Mouse (Mus musculus): ENCODE results near the gene Mrpl20. TPM values are rescaled to one million over a fixed set of nuclear protein-coding genes. Genes with fewer than 3 reads are reported as not detected.

Mrpl20 gene
- total RNA-seq (2015; ENCODE audit: low replicate concordance) (33.0 and 33.8 TPM in 2 replicates), total RNA-seq (2017; ENCODE audit: low replicate concordance) (18.9 and 45.0 TPM in 2 replicates)

GRCm38 (mm10) chr4:155802741-155803339 is at the start of gene Mrpl20:
Gene Mrpl20 (plus strand): TSS chr4:155802878.
- peak; percentile 39 for ATAC-seq (replicated peaks; ENCODE audit: low FRiP score, poor library complexity, severe bottlenecking)

GRCm38 (mm10) chr4:155757011-155757410 is 45.7 kb upstream of the Mrpl20 start:
- no peak for ATAC-seq (replicated peaks; ENCODE audit: low FRiP score, poor library complexity, severe bottlenecking)

- no peak for ATAC-seq (replicated peaks; ENCODE audit: low FRiP score, poor library complexity, severe bottlenecking)
Measured at GRCm38 (mm10) chr4:155759862-155760612, 42.6 kb upstream of the Mrpl20 start.

- peak; percentile 97 for ATAC-seq (replicated peaks; ENCODE audit: low FRiP score, poor library complexity, severe bottlenecking)
Measured at GRCm38 (mm10) chr4:155760613-155761355, 41.9 kb upstream of the Mrpl20 start, which contains the start of gene Atad3a. Gene Atad3a (minus strand): TSS chr4:155761093.

- peak; percentile 45 for ATAC-seq (replicated peaks; ENCODE audit: low FRiP score, poor library complexity, severe bottlenecking)
Measured at GRCm38 (mm10) chr4:155761356-155762099, 41.1 kb upstream of the Mrpl20 start.

- ATAC-seq (replicated peaks; ENCODE audit: low FRiP score, poor library complexity, severe bottlenecking) = peak; percentile 42; the same call in 1 of the 2 replicates
Measured at GRCm38 (mm10) chr4:155762357-155762756, 40.3 kb upstream of the Mrpl20 start.

- no peak for ATAC-seq (replicated peaks; ENCODE audit: low FRiP score, poor library complexity, severe bottlenecking)
Measured at GRCm38 (mm10) chr4:155769496-155769879, 33.2 kb upstream of the Mrpl20 start.

GRCm38 (mm10) chr4:155769880-155770512 is 32.7 kb upstream of the Mrpl20 start:
- ATAC-seq (replicated peaks; ENCODE audit: low FRiP score, poor library complexity, severe bottlenecking) = peak; percentile 79

- ATAC-seq (replicated peaks; ENCODE audit: low FRiP score, poor library complexity, severe bottlenecking) = no peak
Measured at GRCm38 (mm10) chr4:155770626-155771025, 32.1 kb upstream of the Mrpl20 start.

- ATAC-seq (replicated peaks; ENCODE audit: low FRiP score, poor library complexity, severe bottlenecking) = no peak
Measured at GRCm38 (mm10) chr4:155771706-155772105, 31.0 kb upstream of the Mrpl20 start.

GRCm38 (mm10) chr4:155772786-155773185 is 29.9 kb upstream of the Mrpl20 start:
- no peak for ATAC-seq (replicated peaks; ENCODE audit: low FRiP score, poor library complexity, severe bottlenecking)

- no peak for ATAC-seq (replicated peaks; ENCODE audit: low FRiP score, poor library complexity, severe bottlenecking)
Measured at GRCm38 (mm10) chr4:155773335-155774078, 29.2 kb upstream of the Mrpl20 start.

GRCm38 (mm10) chr4:155774280-155774754 is 28.4 kb upstream of the Mrpl20 start, which contains the start of gene Vwa1:
Gene Vwa1 (minus strand): TSS chr4:155774698.
- ATAC-seq (replicated peaks; ENCODE audit: low FRiP score, poor library complexity, severe bottlenecking) = peak; percentile 77

GRCm38 (mm10) chr4:155774971-155775740 is 27.5 kb upstream of the Mrpl20 start:
- no peak for ATAC-seq (replicated peaks; ENCODE audit: low FRiP score, poor library complexity, severe bottlenecking)

- no peak for ATAC-seq (replicated peaks; ENCODE audit: low FRiP score, poor library complexity, severe bottlenecking)
Measured at GRCm38 (mm10) chr4:155775855-155776254, 26.8 kb upstream of the Mrpl20 start.

GRCm38 (mm10) chr4:155776704-155777335 is 25.9 kb upstream of the Mrpl20 start:
- ATAC-seq (replicated peaks; ENCODE audit: low FRiP score, poor library complexity, severe bottlenecking) = no peak

GRCm38 (mm10) chr4:155777816-155778215 is 24.9 kb upstream of the Mrpl20 start:
- ATAC-seq (replicated peaks; ENCODE audit: low FRiP score, poor library complexity, severe bottlenecking) = no peak
